Mouse (Mus musculus): ENCODE data around the gene Cacna1a.
"Not testable (repeated sequence)": the region's sequence is repeated elsewhere in the genome, so short reads cannot be mapped to it uniquely, and the experiment has no call there.

Gene Cacna1a

DNA sequence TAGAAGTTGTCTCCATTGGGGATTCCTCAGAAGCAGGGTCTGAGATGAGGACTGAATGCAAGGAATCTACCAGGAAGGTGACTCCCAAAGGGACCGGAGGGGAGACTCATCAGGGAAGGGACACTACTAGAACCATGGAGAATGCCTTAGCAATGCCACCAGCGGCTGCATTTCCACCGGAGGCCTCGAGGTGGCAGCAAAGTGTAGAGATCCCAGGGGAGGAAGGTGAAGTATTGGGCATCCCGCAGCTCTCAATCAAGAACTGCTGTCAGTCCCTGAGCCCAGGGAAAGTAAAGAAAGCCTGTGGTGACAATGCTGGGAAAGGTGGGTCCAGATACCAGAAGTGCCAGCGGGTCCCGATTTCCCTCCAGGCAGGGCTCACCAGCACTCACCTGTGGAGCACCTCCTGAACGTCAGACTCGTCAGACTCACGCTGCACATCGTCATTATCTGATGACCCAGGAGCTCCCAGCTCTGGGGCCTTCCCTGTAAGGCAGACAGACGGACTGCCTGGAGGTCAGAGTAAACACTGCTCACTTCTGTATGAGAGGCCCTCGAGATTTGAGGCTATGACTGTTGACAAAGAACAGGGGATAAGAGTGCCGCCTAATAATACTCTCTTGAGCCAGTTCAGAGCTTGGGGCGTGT, 203.9 kb downstream of the Cacna1a start:
- DNase-seq (ENCODE audit: low spot score), result peak; percentile 47

DNA sequence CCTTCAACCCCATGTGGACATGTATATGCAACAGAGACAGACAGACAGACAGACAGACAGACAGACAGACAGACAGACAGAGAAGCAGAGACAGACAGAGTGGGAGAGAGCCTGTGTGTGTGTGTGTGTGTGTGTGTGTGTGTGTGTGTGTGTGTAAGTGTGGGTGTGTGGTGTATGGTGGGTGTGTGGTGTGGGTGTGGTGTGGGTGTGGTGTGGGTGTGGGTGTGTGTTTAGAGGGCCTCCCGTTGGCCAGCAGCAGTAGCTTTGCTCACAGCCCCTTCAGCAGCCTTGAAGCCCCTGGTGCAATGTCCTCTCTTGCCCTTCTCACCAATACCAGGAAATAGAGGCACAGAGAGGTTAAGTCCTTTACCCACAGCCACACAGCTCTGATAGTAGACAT, 204.9 kb downstream of the Cacna1a start:
- DNase-seq (ENCODE audit: low spot score), result no peak

GRCm38 (mm10) chr8:84594099-84594780, 206.0 kb downstream of the Cacna1a start:
- peak; percentile 40 for DNase-seq (ENCODE audit: low spot score)

DNA sequence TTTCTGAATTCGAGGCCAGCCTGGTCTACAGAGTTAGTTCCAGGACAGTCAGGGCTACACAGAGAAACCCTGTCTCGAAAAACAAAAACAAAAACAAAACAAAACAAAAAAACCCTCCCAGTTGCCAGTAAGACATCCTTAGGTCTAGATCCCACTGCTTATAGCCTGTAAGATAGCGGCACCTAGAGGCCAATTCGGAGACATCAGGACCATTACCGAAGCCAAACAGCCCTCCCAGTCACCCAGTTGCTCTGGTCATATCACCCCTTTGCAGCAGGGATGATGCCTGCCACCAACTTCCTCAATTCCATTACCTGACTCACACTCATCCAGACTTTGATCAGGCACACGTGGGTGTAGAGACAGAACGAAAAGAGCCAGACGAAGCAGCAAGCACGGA, 207.4 kb downstream of the Cacna1a start:
- peak; percentile 32 for DNase-seq (ENCODE audit: low spot score)

GRCm38 (mm10) chr8:84599401-84599800, 211.2 kb downstream of the Cacna1a start:
- DNase-seq (ENCODE audit: low spot score), result no peak

- DNase-seq (ENCODE audit: low spot score), result no peak
These were observed 212.2 kb downstream of the Cacna1a start for GRCm38 (mm10) chr8:84600311-84600907.

- no peak for DNase-seq (ENCODE audit: low spot score)
These were observed 213.0 kb downstream of the Cacna1a start for GRCm38 (mm10) chr8:84601221-84601751.

DNA sequence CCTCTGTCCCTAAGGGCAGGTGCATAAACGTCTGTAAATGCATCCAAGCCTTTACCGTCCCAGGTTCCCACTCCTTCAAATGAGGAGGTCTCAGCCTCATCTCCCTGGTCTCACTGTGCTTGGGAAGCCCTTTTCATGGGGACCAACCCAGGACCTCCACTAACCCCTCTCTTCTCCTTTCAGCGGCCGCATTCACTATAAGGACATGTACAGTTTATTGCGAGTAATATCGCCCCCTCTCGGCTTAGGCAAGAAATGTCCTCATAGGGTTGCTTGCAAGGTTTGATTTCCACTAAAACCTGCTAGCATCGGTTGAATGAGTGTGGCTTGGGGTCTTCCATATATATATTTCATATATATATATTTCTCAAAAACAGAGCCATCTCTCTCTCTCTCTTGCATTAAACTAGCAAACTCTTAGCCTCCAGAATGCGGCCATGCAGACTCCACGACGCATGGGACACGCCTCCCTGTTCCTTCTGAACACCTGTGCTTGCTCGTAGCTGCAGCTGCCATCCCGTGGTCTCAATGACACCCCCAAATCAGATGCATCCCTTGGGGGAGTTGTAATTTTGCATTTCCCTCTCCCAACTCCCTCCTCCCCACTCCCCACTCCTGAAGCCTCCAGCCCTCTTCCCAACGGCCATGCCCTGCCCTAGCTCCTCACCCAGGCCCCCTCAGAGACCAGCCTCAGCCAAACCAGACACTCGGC, 226.4 kb downstream of the Cacna1a start:
- no peak for DNase-seq (ENCODE audit: low spot score)

DNA sequence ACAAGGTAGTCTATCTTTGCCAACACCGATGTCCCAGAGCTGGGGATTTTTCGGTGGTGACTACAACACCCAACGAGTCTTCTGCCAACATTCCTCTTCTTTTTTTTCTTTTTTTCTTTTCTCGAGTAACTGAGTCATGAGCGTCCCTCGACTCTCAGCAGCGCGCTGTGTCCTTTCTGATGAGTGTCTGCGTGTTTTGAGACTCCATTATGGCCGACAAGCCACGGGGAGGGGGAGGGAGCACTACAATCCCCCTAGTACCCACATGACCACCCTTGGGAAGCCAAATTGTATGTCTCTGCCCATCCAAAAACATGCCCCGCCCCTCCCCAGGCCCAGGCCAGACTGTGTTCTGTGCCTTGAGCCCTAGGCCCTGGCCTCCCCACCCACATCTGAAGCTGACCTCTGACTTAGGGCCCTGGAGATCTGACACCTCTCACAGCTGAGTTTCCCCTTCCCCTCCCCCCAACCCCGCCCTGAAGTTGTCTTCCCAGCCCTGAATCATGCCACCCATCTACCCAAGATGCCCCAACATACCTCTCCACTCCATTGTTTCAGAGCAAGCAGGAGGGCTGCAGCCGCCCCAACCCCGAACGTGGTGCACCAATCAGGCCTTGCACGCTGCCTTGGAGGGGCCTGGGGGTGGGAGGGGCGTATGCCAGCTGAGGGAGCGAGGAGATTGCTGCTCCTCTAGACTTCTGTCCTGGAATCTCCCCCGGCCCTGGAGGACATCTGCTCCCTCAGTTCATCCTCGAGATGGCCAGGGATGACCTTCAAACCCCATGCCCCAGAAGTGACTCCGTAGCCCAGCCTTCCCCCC, 227.6 kb downstream of the Cacna1a start:
- DNase-seq (ENCODE audit: low spot score), result no peak

- no peak for DNase-seq (ENCODE audit: low spot score)
These were observed 228.8 kb downstream of the Cacna1a start for GRCm38 (mm10) chr8:84617005-84617404.

DNA sequence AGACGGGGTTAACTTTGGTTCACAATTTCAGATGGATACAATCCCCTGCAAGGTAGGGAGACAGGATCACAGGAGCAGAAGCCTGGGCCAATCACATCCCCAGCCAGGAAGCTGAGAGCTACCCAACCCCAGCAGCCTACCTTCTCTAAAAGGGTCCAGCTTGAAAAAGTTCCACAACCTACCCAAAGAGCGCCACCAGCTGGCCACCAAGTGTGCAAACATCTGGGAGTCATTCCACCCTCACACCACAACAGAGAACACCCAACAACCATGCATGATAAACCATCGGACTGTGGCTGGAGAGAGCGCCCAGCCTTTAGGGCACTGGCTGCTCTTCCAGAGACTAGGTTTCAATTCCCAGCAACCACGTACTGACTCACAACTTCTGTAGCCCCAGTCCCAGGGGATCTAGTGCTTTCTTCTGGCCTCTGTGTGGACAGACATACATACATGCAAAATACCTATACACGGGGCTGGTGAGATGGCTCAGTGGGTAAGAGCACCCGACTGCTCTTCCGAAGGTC, 232.9 kb downstream of the Cacna1a start:
- DNase-seq (ENCODE audit: low spot score), result no peak

- not testable (repeated sequence) for DNase-seq (ENCODE audit: low spot score)
These were observed 235.2 kb downstream of the Cacna1a start for GRCm38 (mm10) chr8:84623425-84623824.

DNA sequence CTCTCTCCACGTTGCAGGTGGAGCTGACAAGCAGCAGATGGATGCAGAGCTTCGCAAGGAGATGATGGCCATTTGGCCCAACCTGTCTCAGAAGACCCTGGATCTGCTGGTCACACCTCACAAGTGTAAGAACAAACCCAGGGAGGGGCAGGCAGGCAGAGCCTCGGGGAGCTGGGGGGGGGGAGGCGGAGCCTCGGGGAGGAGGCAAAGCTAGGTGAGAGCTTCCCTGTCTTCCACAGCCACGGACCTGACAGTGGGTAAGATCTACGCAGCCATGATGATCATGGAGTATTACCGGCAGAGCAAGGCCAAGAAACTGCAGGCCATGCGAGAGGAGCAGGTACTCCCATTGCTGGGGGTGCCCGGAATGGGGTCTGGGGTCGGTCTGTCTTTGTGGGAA, 241.3 kb downstream of the Cacna1a start:
- DNase-seq (ENCODE audit: low spot score), result no peak

DNA sequence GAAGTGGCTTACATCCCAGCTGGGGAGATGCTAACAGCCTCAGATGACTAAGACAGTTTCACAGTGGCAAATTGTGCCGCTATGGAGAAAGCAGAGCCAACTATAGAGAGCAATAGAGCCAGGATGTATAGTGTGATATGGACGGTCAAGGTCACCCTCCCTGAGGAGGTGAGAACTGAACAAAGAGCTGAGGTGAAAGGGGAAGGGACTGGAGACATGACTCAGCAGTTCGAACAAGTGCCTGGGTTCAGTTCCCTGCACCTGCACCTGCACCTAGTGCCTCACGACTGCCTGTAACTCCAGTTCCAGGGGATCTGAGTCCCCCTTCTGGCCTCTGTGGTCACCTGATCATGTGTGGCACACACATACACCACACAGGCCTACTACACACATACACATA, 241.9 kb downstream of the Cacna1a start:
- DNase-seq (ENCODE audit: low spot score), result no peak

GRCm38 (mm10) chr8:84631813-84632212, 243.6 kb downstream of the Cacna1a start:
- no peak for DNase-seq (ENCODE audit: low spot score)

- DNase-seq (ENCODE audit: low spot score), result no peak
These were observed 245.8 kb downstream of the Cacna1a start for GRCm38 (mm10) chr8:84633841-84634584.

DNA sequence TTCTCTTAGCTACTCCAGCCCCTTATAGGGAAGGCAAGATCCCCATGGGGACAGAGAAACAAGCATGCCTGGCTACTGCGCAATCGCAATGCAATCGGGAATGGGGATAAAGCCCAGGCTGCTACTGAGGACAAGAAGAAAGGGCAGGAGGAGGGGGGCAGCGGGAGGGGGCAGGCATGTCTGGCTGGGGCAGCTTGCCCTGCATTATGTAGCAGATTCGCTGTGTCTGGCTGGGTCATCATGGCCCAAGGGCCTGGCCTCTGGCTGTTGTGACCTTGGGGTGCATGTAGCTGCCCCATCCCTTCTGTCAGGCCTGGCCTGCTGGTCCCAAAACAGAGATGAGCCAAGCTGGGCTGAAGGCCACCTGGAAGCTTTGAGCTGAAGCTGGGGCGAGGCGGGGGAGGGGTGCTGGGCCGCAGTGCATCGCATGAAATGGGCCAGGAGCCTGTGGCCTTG, 246.6 kb downstream of the Cacna1a start:
- DNase-seq (ENCODE audit: low spot score), result no peak

DNA sequence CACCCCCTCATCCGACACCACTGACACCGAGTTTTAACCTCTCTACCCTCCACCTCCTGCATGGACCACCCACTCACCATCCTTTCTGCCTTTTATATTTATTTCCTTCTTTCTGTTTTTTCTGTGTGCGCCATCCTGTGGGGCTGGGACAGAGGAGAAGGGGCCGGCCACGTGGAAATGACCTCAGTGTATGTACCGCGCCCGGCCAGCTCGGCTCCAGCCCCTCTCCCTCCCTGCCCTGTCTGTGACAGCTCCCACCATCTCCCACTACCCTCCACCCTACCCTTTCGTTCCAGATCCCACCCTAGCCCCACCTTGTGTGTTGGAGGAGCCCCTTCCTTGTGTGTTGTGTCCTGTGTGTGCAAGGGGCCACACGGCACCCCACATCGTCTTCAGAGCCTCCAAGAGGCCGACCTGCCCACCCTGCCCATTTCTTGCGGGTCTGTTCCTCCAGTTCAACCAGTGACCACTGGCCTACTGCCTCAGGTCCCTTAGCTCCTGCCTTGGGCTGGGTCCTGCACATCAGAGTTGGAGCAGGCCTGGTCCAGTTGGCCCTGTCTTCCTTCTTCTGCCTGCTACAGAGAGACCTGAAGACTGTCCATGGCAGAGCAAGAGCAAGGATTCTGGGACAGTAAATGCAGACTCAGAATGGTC, 247.3 kb downstream of the Cacna1a start:
- no peak for DNase-seq (ENCODE audit: low spot score)

- no peak for DNase-seq (ENCODE audit: low spot score)
These were observed 247.9 kb downstream of the Cacna1a start for GRCm38 (mm10) chr8:84636051-84636691.
